Mouse (Mus musculus): ENCODE measurements at regions not wholly inside any gene's neighbourhood (a gene's known extent, or its start where the extent isn't known, plus 50 kb on each side); places are given as distances from the start of the nearest gene placed in this dataset.

GRCm38 (mm10) chr3:50761766-50762165, 318.4 kb upstream of the Slc7a11 start:
- no peak for DNase-seq

GRCm38 (mm10) chr3:50758106-50758505, 314.7 kb upstream of the Slc7a11 start:
- DNase-seq = no peak

GRCm38 (mm10) chr3:50737173-50737572, 293.8 kb upstream of the Slc7a11 start:
- no peak for DNase-seq

- no peak for DNase-seq
These were observed 275.6 kb upstream of the Slc7a11 start for GRCm38 (mm10) chr3:50719035-50719434.

GRCm38 (mm10) chr3:50713463-50713862, 270.0 kb upstream of the Slc7a11 start:
- no peak for DNase-seq

- DNase-seq = no peak
These were observed 266.1 kb upstream of the Slc7a11 start for GRCm38 (mm10) chr3:50709415-50709989.

- no peak for DNase-seq
These were observed 263.3 kb upstream of the Slc7a11 start for GRCm38 (mm10) chr3:50706707-50707106.

GRCm38 (mm10) chr3:50694904-50695680, 251.7 kb upstream of the Slc7a11 start:
- DNase-seq = no peak

GRCm38 (mm10) chr3:50694497-50694896, 251.1 kb upstream of the Slc7a11 start:
- no peak for DNase-seq

GRCm38 (mm10) chr3:50692306-50692705, 248.9 kb upstream of the Slc7a11 start:
- DNase-seq = no peak

GRCm38 (mm10) chr3:50690750-50691149, 247.3 kb upstream of the Slc7a11 start:
- DNase-seq = no peak

- no peak for DNase-seq
These were observed 246.0 kb upstream of the Slc7a11 start for GRCm38 (mm10) chr3:50689375-50689774.

GRCm38 (mm10) chr3:50687755-50688154, 244.3 kb upstream of the Slc7a11 start:
- no peak for DNase-seq

GRCm38 (mm10) chr3:50678611-50678988, 235.2 kb upstream of the Slc7a11 start:
- no peak for DNase-seq

GRCm38 (mm10) chr3:50677953-50678610, 234.7 kb upstream of the Slc7a11 start:
- no peak for DNase-seq

- DNase-seq = no peak
These were observed 232.4 kb upstream of the Slc7a11 start for GRCm38 (mm10) chr3:50675769-50676168.

GRCm38 (mm10) chr3:50674860-50675566, 231.6 kb upstream of the Slc7a11 start:
- no peak for DNase-seq

GRCm38 (mm10) chr3:50665316-50665715, 221.9 kb upstream of the Slc7a11 start:
- DNase-seq = no peak

GRCm38 (mm10) chr3:50660966-50661365, 217.6 kb upstream of the Slc7a11 start:
- DNase-seq = no peak

GRCm38 (mm10) chr3:50660566-50660965, 217.2 kb upstream of the Slc7a11 start:
- DNase-seq = no peak

- no peak for DNase-seq
These were observed 214.5 kb upstream of the Slc7a11 start for GRCm38 (mm10) chr3:50657890-50658289.

- DNase-seq = no peak
These were observed 211.0 kb upstream of the Slc7a11 start for GRCm38 (mm10) chr3:50654441-50654840.

GRCm38 (mm10) chr3:50652265-50652664, 208.9 kb upstream of the Slc7a11 start:
- no peak for DNase-seq

All from adrenal gland, postnatal 25 days (tissue).